Mouse (Mus musculus) NIH3T3 (cell line): ENCODE measurements around the gene Cxcl1.
A peak's percentile ranks its signal among the peaks of the same experiment; 100 is the strongest.

ENCODE experiments used
- DNase-seq: peaks from one replicate; pipeline ENCODE4 v3.0.0-alpha.2; 2012; ENCODE audit warnings: low read depth

The Cxcl1 gene

DNA sequence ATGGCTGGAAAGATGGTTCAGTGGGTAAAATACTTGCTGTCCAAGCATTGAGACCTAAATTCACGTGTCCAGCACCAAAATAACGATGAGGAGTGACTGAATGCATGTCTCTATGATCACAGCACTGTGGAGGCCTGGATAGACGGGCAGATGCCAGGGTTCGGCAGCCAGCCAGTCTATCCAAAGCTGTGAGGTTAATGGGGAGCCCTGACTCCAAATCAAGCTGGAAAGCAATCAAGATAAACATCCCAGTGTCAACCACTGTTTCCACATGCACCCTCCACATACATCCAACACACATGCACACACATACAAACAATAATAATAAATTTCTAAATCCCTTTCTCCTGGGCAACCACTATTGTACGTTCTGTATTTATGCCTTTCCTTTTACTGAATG is 2.4 kb upstream of the Cxcl1 start:
- no peak for DNase-seq

- no peak for DNase-seq
Measured at GRCm38 (mm10) chr5:90891464-90891813, 398 bp downstream of the Cxcl1 start.

DNA sequence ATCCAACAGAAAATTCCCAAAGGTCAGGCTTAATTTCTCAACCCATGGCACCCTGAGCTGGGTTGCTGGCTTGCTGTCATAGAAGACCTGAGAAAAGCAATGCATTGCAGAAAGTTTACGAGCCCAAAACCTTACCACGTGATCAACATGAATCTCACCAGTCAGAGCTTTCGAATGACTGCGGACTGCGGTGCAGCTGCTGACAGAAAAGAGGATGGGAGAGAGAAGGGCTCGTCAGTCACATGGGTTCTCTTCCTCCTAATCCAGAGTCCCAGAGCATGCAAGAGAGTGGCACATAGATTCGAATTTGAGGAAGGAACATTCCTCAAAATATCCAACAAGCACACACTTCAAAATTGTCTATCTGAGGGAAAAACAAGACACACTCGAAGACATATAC is 3.2 kb downstream of the Cxcl1 start:
- DNase-seq = no peak

DNA sequence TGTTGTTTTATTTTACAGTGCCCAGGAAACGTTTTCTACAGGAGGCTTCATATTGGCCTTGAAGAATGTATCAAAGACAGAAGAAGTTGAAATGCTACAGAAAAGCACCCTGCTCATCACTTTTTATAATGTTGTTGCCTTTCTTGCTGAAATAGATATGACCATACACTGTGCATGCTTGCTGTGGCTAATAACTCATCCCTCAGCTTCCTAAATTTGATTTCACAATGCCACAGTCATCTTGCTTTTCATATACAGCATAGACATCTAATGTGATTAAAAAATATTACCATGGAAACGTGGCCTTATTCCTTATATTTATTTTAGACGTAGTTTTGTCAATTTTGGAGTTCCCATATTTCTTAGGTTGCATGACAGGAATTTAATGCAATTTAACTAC is 6.4 kb downstream of the Cxcl1 start:
- DNase-seq = no peak

DNA sequence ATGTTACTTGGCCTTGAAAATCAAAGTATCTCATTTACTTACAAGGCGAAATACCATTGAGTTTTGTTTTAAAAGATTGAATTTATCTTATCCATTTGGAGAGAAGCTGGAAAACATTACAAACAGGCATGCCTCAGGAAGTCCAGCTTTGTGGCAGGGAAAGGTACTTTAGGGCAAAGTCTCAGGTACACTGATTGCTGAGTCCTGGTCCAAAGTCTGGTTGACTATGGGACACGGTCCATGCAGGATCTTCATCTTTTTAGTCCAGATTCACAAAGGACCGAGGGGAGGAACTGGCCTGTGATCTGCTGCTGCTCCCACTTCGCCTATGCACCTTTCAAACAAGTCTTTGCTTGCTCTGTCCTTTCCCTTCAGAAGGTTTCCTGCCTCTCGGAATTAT is 8.3 kb downstream of the Cxcl1 start:
- DNase-seq = no peak

- DNase-seq = peak; percentile 47
Measured at GRCm38 (mm10) chr5:90900147-90900546, 9.1 kb downstream of the Cxcl1 start.

DNA sequence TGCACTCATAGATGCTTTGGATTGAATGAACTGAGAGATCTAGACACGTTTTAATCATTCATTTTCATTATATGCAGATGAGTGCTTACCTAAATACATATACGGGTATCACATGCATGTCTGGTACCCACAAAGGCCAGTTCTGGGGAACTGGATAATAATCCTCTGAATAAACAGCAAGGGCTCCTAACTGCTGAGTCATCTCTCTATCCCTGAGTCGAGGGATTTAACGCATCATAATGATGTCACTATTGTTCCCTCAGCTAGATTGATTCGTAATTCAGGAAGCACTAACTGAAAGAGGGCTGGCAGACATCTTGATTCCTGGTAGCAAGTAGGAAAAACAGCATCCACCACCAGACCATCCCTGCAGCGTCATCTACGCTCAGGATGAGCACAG is 9.6 kb downstream of the Cxcl1 start:
- peak; percentile 40 for DNase-seq

GRCm38 (mm10) chr5:90902380-90903260 is 11.6 kb downstream of the Cxcl1 start:
- DNase-seq = no peak

- DNase-seq = no peak
Measured at GRCm38 (mm10) chr5:90903339-90904020, 12.4 kb downstream of the Cxcl1 start, which contains the start of gene Cxcl2. Gene Cxcl2, plus strand, starts transcription at chr5:90903871.

GRCm38 (mm10) chr5:90908983-90909382 is 17.9 kb downstream of the Cxcl1 start:
- DNase-seq = peak; percentile 91

DNA sequence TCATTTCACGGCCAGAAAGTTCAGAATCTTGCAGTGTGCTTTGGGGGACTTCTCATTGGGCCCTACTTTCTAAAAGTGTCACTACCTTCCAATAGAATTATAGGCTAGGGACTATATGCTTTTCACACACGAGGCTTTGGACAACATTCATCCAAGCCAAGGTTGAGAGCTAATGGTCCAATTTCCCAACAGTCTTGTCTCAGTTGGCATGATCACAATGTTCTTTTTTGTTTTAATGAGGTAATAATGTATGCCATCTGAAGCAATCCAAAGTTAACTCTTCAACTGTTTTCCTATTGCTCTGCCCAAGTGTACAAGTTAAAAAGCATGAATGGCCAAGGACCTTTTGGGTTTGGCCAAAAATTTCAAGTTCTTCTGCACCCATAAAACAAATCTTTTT is 28.5 kb downstream of the Cxcl1 start:
- no peak for DNase-seq

GRCm38 (mm10) chr5:90922958-90923357 is 31.9 kb downstream of the Cxcl1 start:
- DNase-seq = no peak

- DNase-seq = no peak
Measured at GRCm38 (mm10) chr5:90930546-90930945, 39.5 kb downstream of the Cxcl1 start.

DNA sequence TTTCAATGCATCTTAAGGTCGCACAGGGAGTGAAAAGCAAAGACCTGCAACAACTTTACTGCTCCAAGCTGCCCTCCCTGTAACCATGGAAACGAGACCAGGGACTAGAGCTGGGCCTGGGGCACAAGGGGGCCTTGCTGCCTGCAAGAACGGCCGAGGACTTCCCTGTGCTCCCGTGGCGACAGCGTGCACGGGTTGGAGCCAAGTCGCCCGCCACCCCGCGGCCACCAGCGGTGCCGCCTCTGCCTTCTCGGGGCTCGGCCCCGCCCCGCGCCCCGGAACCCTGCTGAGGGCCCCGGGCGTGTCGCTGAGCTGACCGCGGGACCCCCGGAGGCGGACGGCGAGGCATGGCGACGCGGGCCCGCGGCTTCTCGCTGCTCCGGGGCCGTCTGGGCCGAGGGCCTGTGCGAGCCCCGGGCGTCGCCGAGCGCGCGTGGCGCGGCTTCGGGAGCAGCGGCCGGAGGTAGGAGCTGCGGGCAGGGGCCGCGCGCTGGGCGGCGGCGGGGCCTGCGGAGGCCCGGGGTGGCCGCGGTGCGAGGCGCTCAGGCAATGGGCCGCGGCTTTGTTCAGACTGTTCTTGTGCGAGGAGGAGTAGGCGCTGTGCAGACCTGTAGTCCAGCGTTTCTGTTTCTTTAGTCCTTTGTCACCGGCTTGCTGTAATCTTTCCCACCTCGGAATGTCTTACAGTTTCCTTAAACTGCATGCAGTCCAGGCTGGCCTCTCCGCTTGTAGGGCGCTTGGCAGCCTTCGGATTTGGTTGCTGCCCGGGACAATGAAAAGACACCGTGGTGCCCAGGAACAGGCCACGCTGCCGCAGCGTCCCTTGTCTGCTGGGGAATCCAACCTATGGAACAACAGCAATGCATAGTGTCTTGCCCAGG is 40.2 kb downstream of the Cxcl1 start, which contains the start of gene Mthfd2l:
TSS of gene Mthfd2l (plus strand) at position 147 of the 881 bp plus-strand sequence.
- peak; percentile 91 for DNase-seq

DNA sequence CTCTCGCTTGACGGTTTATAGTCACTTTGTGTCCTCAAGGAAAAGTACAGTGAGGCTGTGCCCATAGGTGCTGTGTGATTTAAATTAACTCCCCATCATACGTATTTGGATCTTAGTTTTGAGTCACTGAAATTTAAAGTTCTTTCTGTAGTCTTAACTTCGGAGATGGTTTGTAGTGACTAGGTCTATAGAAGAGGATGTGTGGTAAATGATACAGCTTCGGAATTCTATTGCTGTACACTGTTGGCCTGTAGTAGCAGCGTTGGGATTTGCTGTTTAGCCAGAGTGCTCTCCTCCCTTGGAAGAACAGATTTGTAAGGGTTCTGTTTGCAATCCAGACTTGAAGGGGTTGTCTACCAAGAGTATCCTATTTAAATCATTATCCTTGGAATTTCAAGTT is 40.9 kb downstream of the Cxcl1 start:
- DNase-seq = peak; percentile 58

GRCm38 (mm10) chr5:90936706-90937105 is 45.7 kb downstream of the Cxcl1 start:
- no peak for DNase-seq
